Mouse (Mus musculus) kidney, adult 18-20 months (tissue): ENCODE data around the gene Ndufc1.
"Not testable (repeated sequence)": the region's sequence is repeated elsewhere in the genome, so short reads cannot be mapped to it uniquely, and the experiment has no call there.

Experiments used
- DNase-seq: peaks from one replicate; pipeline ENCODE4 v3.0.0; 2021

Ndufc1 gene

DNA sequence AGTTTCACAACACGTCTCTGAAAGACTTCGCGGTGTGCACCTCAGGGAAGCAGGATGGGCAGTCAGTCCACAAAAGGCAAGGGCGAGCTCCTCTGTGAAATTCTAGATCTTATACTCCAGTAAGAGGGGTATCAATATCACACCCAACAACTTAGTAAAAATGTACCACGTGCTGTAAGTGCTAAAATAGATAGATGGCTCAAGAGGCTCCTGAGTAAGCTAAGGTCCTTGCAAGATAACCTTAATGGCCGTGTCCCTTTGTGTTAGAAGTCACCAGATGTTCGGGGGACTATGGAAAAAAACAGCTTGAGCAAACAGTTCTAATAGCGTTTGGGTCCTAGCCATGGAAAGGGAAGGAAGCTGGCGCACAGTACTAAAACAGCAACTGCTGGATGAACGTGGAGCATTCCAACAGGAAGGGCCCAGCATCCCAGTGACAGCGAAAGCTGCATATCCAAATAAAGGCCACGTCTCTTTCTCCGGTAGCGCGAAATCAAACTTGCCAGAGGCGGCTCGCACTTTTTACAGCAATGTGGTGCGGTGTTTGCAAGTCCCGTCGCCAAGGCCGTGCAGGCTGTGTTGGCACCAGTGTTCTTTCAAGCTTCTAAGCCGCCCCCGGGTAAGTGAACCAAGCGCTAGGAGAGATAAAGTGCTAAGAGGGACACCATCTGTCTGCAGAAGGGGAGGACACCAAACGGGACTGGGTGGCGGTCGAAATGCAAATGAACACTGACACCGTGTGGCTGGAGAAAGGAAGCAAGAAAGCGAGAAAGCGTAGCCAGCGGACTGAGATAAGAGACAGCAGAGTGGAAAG lies 43.9 kb downstream of the Ndufc1 start:
- DNase-seq = peak; percentile 73

DNA sequence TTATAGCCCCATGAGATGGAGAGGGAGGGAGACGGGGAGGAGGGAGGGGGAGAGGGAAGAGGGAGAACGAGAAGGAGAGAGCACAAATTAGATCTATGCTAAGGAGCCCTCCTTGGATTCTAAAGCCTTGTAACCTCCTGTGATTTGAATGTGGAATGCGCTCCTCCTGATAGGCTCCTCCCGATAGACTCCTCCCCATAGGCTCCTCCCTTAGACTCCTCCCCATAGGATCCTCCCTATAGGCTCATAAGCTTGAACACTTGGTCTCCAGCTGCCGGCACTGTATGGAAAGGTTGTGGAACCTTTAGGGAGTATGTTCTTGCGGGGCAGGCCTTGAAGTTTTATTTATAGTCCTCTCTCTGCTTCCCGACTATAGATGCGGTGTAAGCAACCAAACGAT lies 47.7 kb downstream of the Ndufc1 start:
- DNase-seq = no peak

DNA sequence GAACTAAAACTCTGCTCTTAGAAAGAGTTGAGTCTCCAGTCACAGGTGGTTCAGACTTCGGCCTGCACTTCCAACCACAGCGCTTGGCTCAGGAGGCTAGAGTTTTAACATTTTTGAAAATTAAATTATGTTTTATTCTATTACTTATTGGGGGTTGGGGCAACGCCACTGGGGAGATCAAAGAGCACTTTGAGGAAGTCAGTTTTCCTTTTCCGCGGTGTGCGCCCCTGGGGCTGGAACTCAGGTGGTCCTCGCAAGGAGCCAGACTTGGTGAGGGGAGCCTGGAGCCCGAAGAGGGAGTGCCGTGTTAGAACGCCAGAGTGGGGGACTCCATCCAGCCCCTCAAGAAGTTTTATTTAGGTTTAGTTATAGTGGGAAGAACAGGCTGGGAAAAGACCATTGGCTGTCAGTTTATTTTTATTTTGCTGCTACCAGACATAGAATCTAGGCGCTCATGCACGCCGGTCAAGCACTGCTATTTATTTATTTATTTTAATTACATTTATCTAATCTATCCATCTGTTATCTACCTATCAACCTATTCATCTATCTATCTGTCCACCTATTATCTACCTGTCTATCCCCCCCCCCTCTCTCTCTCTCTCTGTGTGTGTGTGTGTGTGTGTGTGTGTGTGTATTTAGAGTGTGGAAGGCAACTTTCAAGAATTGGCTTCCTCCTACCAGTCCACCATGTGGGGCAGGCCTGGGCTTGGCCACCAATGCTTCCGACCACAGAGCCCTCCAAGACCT lies 49.1 kb downstream of the Ndufc1 start:
- DNase-seq = no peak

DNA sequence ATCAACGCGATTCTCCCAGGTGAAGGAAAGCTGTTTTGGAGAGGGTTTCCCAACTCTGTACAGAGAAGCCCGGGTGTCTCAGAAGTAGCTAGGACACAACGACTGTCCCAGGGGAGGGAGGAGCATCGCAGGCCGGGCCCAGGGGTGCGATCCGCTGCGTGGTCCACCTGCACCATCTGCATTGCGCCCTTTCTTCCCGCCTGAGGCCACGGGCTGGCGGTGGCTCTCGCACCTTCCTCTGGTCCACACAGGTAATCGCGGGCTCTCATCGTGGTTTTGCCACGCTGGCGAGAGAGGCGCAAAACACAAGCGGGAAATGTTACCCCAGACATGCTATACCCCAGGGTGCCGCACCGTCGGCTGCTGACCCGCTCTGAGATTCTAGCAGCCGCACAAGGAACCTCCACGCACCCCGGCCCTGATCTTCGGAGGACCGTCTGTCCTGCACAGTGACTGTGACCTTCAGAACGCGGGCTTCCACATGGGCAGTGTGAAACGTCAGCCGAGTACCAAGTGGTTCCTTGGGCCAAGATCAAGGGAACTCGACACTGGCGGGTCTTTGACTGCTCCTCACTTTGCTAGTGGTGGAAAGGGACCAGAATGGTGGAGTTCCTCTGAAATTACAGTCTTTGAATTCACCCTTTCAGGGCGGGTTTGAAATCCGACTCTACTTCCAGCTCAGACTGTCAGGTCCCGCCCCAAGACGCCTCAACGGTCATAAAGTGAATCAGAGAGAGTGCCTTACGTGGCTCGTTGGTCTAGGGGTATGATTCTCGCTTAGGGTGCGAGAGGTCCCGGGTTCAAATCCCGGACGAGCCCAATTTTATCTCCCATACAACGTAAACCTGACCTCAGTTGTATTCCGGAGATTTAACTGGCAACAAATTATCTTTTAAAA lies 49.9 kb downstream of the Ndufc1 start:
- peak; percentile 56 for DNase-seq

DNA sequence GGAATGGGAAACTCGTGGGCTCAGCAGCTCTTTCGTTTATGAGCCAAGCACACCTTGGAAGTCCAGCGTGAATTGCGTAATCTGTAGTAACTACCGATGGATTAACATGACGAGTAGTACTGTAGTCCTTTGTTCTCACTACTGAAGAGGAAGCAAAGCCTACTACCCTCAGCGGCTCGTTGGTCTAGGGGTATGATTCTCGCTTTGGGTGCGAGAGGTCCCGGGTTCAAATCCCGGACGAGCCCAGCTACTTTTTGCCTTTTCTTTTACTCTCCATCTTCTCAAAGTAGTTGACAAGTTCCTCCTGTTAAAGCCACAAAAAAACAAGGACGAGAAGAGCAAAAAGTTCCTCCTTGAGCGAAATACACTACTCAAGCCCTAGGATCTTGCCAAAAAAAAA lies 50.6 kb downstream of the Ndufc1 start:
- peak; percentile 68 for DNase-seq

DNA sequence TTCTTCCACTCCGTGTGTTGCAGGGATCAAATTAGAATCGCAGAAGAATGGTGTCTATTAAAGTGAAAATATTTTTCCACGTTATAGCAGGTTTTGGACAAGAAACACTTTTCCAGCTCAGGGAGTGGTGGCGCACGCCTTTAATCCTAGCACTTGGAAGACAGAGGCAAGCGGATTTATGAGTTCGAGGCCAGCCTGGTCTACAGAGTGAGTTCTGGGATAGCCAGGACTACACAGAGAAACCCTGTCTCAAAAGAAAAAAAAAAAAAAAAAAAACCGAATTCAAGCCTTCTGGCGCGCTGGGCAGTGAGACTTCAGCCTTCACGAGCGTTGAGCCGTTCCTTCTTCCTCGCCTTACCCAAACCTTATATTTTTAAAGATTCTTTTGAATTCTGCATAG lies 51.2 kb downstream of the Ndufc1 start:
- DNase-seq = no peak

DNA sequence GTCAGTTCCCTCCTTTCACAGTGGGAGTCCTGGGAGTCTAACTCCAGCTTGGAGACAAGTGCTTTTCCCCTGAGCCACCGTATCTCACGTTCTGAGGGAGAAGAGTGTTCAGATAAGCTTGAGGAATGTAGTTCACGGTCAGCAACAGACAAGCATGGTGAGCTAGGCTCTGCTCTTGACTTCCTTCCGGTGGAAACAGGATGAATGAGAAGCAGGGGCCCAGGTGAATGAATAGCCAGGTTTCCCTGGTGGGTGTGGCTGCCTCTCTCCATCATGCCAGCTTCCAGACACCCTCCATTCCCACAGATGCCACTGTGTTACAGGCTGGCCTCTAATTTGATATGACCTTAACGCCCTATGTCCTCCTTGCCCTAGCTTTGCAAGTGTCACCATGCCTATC lies 51.7 kb downstream of the Ndufc1 start:
- no peak for DNase-seq

DNA sequence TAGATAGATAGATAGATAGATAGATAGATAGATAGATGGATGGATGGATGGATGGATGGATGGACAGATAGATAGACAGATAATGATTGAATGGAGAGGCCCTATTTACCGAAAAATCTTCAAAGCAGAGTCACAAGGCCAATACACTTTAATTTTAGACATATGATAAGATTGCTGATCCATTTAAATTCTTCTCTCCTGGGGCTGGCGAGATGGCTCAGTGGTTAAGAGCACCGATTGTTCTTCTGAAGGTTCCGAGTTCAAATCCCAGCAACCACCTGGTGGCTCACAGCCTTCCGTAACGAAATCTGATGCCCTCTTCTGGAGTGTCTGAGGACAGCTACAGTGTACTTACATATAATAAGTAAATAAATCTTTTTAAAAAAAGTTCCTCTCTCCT lies 53.8 kb downstream of the Ndufc1 start:
- not testable (repeated sequence) for DNase-seq
